Mouse (Mus musculus) retina, postnatal 1 day (tissue): ENCODE measurements at regions not wholly inside any gene's neighbourhood (a gene's known extent, or its start where the extent isn't known, plus 50 kb on each side); places are given as distances from the start of the nearest gene placed in this dataset.
"Not testable (repeated sequence)": the region's sequence is repeated elsewhere in the genome, so short reads cannot be mapped to it uniquely, and the experiment has no call there.

ENCODE experiments used
- DNase-seq: peaks from one replicate; pipeline ENCODE4 v3.0.0-alpha.2; 2012

DNA sequence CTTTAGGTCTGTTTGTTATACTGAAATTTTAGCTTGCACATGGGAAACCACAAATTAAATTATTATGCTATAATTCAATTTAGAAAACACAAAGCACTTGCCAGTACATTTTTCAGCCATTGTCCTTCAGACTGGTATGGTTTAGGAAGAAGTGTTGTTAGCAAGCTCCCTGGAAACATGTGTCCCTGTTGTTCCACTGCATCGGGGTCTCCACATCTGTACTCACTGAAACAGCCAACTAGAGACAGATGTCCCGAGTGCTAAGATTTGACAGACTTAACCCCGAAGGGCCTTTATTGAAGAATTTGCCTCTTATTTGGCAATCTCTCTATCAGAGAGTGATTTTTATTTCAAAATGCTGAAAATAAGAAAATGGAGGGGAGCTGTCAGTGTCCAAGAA lies 362.6 kb downstream of the Rfpl4b start:
- no peak for DNase-seq

DNA sequence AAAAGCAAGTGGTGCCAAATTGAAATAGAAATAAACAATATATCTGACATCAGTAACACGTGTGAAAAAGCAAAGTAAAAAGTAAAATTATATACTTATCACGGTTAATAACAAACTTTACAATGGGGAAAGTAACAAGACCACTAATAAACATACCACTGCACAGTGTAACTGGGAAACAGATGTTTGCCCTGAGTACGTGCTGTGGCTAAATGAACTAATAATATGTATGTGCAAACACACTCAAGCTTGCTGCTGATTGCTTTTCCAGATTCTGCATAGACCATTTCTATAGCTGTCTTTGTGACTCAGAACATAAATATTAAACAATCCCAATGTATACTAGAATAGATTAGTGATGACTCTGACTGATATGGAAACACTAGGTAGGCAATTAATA lies 363.2 kb downstream of the Rfpl4b start:
- no peak for DNase-seq

DNA sequence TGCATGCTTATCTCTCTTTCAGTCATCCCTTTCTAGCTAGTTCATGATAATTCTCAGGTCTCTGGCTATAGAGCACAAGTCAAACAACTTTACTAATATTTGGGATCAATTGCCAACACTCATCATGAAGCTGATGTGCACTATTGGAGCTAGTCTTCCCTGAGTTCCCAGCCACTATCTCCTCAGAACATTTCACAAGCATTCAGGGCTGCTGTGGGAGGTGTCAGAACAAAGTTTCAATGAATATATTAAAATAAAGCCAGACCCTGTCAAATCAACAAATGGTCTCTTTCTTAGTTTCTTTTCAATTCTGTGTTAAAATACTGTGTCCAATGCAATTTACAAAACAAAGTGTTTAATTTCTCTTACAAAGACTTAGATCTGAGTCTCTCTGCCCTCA lies 364.8 kb downstream of the Rfpl4b start:
- no peak for DNase-seq

DNA sequence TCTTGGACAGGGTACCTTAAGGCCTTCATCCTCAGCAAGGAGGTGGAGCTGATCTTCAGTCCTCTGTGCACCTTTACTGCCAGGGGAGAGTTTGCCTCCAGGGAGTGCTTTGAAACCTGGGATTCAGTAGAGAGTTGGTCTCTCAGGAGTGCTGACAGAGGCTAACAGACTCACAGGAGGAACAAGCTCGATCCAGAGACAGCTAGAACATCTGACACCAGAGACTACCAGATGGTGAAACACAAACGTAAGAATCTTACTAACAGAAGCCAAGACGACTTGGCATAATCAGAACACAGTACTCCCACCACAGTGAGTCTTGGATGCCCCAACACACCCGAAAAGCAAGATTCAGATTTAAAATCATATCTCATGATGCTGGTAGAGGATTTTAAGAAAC lies 372.3 kb downstream of the Rfpl4b start:
- no peak for DNase-seq

DNA sequence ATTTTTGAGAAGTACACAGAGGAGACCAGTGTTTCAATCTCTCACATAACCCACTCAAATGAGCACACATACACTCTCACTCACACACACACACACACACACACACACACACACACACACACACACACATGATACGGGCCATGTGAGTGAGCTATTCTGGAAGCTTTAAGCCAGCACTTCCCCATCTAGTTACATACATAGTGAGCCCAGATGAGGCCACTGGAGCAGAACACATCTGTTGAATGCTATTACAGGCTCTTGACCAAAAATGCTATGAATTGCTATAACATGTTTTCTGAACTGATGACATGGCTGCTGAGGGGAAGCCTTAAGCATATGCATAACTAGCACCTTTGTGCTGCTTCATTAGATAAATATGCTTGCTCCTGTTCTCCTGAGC lies 373.9 kb downstream of the Rfpl4b start:
- DNase-seq: no peak

DNA sequence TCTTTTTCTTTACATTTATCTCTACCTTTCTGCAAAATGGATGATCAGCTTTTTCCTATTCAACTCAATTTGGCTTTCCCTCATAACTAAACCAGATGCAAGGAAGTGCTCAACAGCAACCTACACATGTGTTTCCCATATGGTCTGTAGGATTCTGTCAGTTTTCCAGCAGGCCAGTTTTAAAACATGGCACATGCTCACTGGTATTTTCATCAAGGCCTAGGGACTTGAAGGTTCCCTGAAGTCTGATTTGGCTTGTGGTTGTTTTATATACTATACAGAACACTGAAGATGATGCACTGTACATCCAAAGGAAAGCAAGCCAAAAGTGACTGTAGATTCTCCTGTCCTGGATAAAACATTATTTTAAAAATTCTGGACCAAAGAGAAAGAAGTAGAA lies 374.3 kb downstream of the Rfpl4b start:
- DNase-seq: no peak

DNA sequence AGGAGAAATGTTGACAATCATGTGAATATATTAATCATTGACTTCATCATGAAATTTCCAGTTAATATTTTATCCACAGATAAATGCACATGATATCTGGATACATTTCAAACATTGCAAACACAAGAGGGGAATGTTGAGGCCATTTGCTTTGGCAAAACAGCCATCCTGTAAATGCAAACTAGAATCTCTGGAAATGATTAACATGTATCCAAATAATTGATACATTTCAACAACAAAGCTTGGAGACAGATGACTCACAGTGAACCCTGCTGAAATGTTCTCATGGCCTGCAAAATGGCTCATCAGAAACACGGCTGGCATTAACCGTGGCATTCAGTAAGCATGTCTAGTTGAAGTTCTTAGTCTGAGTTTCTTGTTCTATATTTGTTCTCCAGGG lies 382.3 kb downstream of the Rfpl4b start:
- DNase-seq: no peak

DNA sequence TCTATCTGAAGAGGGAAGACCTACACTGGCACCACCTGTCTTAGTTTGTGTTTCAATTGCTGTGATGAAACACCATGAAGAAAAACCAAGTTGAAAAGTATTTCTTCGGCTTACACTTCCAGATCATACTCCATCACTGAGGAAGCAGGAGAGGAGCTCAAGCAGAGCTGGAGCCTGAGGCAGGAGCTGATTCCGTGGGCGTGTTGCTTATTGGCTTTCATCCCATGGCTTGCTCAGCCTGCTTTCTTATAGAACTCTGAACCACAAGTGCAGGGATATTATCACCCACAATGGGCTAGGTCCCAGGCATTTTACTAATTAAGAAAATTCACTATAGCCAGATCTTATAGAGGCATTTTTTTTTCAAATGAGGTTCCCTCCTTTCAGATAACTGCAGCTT lies 384.7 kb downstream of the Rfpl4b start:
- no peak for DNase-seq

DNA sequence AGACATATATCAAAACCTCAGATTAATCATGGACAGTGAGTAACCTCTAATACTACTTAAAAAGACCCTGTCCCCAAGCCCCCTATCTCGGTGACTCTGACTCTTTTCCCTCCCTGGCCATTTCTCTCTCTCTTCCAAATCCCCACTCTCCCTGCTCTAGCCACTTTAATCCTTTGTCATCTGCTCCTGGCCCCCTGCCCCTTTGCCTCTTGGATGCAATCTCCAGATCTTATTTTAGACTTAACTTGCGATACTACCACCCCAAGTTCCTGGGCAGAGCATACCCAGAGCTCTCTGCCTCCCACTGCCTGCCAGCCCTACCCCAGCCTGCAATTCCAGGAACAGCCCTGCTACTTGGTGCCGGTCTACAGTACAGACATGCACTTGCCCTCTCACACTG lies 400.0 kb downstream of the Rfpl4b start:
- no peak for DNase-seq

DNA sequence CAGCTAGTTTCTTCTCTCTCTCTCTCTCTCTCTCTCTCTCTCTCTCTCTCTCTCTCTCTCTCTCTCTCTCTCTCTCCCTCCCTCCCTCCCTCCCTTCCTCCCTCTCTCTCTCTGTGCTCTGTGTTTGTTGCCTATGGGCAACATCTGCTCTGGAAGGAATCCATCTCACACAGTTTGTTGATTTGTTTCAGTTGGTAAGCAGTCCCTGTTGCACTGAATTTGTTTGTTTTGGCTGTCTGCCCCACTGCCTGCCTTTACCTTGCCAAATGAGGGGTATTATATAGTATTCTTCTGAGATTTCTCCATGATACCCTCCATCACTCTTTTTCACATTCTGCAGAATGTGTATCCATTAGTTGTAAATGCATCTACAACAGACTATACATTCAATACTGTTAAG lies 401.8 kb downstream of the Rfpl4b start:
- no peak for DNase-seq

DNA sequence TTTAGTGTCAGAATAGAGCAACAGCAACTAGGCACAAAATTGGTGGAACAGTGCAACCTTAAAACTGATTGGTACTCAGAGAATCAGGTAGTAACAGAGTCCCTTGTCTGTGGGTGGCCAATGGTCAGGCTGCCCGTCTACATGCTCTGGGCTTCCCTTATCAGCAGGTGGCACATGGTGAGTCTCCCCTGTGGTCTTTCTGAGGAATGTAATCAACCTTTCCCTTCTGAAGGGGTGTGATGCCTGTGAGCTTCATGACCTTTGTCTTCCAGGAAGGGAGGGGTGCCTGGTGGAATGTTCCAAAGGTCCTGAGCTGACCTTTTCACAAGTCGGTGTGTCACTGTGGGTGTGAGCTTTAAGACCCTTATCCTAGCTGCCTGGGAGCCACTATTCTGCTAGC lies 438.4 kb downstream of the Rfpl4b start:
- no peak for DNase-seq

DNA sequence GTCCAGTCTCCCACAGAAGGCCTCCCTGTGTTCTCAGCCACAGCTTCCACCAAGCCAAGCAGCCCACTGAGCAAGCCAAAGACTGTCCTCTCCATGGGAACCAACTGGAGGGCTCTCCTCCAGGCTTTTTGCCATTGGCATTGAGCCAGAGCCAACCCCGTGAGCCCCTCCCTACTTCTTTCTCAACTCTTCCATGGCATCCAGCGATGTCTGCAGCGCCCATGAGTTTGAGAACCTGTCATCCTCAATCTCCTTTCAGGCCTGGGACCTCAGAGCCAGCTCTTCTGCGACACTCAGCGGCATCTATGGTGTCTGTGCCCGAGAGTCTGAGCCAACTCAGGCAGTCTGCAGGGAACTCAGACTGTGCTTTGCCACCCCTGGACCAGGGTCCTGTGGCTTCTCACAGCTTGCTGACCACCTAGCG lies 439.7 kb downstream of the Rfpl4b start:
- DNase-seq: peak; percentile 45

DNA sequence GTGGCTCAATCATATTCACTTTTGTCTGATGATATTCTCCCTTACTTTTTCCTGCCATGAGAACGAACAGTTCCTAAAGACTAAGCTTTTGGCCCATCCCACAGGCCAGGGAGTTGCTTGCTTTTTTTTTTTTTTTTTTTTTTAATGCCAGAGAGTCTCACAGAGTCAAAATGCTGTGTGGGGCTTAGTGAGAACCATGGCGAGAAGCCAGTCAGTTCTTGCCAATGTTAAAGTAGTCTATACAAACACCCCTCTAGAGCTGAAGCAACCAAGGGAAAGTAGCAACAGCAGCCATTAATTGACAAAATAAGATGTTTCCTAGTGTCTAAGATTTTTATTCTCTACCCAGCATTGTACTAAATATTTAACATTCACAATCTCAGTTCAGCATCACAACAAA lies 441.2 kb downstream of the Rfpl4b start:
- DNase-seq: no peak

DNA sequence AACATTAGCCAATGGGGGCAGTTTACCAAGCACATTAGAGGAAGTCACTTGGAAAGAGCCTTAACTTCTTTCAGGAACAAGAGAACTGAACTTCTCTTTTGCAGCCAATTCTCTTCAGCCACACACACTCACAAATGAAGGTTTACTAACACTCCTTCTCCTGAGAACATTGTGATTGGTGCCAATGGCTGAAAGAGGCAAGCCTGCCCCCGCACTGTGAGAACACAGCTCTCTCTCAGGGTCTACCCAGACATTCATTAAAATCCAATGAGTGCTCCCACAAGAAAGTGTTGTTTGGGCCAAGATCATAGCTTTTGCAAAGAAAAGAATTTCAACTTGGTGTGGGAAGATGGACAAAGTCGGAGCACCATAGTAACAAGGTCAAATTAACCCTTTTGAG lies 454.8 kb downstream of the Rfpl4b start:
- no peak for DNase-seq

DNA sequence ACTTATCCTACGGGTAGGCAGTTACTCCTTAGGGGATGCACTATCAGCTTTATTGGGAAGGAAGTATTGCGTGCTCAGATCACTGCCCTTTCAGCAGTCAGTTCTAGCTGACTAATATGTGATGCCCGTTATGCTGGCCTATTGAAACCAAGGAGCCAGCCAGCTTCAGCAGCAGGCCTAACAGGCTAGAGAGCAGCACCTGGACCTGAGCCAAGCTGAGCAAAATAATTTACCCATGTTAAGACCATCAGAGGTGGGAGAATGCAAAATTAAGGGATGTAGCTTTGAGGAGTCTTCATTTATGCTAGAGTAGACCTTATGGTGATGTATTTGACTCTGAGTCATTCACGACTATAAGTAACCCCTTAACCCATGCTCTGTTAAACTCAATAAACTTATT lies 456.7 kb downstream of the Rfpl4b start:
- DNase-seq: no peak

DNA sequence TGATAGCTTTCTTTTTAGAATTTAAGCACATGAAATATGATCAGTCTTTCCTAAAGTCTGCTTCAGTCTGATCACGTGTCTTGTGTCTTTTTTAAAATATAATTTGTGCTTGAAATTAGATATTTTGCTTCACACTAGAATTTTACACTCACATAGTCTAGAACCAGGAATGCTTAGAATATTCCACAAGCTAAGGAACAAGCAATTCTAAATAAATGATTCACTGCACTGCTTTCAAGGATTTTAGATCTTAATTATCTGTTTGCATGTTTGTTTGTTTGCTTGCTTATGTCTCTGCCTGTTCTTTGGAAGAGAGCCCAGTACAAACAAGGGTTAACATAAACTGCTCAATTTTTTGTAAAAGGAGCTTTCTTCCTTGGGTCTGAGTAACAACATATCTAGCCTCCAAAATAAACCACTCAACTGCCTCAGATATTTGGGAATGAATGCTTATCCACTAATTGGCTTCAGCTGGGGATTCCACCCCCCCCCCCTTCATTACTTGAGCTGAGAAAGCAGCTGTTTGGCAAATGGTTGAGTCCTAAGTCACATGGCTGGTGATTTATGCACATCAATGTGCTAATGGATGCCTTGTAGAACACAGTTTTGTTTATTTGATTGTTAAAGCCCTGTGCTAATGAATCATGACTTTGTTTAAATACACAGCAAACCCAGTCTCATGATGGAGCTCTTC lies 463.9 kb downstream of the Rfpl4b start:
- peak; percentile 88 for DNase-seq

DNA sequence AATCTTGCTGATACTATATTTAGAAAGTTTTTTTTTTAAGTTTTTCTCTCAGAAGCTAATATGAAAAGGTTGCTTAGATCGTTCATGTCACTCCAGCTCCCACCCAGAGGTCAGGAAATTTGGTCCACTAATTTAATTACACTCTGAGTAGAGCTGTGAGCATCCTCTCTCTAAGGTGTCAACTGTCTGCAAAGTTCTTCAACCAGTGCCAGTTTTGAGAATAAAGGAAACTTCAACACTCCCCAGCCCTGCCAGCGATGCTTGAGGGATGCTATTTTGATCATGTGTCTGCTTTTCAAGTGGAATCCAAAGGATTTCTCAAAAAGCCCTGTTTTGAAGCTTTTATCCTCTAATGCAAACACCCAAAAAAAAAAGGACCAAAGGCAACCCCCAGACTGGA lies 467.6 kb downstream of the Rfpl4b start:
- DNase-seq: no peak

DNA sequence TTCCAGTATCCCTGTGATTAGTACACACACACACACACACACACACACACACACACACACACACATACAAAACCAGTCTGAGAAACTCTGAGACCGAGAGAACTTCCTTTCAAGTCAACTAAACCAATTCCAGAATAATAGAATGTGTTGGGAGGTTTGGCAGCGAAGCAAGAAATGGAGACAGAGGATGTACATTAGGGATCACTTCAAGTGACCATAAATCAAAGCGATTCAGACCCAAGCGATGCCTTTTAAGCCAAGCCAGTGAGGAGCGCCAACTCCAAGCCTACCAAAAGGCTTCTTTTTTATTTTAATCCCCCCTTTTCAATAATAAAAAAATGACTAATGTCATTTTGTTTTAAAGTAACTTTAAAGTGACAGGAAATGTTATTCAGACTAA lies 468.1 kb downstream of the Rfpl4b start:
- no peak for DNase-seq

DNA sequence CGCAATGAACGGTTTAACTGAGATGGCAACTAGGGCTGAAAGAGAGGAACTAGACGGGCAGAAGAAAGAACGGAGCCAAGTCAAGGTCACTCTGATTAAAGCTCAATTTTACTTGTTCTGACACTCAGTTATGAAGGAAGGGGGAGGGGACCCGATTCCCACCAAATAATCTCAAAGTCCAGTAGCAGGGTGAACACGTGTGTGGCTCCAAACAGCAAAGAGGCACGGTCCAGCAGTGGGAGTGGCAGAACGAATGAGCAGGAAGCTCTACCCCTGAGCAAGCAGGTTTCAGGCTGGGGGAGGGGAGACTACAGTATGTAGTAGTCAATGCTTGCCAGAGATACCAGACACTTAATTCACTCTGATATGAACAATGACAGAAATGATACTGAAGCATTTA lies 474.6 kb downstream of the Rfpl4b start:
- not testable (repeated sequence) for DNase-seq

DNA sequence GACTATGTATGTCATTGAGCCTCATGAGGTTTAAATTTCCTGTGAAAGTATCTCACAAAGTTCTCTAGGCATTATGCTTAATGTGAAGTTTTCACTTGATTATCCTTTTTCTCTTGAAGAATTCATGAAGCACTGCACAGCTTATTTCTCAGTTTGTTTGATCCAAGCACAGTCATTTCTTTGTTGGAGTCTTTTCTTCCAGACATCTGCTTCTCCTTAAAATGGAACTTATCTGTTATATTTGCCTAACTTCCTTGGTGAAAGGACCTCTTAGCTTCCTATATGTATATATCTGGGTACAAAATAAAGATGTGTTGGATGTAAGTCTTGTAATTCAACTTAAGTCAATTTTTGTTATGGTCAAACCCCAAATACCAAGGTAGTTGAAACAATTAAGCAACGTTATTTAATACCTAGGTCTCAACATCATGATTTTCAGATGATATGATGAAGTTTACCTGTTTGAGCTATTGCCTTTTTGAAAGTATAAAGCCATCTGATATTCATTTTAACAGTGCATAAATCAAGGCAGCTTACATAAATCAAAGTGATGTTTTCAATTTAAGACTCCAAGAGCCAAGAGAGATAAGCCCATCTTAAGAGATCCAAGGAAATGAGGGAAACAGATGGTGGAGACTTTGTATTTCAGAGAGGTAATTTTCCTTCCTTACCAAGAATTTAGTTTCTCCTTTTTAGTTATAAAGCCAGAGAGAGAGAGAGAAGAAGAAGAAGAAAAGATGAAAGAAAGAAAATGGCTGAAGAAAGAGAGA lies 481.0 kb downstream of the Rfpl4b start:
- DNase-seq: no peak

DNA sequence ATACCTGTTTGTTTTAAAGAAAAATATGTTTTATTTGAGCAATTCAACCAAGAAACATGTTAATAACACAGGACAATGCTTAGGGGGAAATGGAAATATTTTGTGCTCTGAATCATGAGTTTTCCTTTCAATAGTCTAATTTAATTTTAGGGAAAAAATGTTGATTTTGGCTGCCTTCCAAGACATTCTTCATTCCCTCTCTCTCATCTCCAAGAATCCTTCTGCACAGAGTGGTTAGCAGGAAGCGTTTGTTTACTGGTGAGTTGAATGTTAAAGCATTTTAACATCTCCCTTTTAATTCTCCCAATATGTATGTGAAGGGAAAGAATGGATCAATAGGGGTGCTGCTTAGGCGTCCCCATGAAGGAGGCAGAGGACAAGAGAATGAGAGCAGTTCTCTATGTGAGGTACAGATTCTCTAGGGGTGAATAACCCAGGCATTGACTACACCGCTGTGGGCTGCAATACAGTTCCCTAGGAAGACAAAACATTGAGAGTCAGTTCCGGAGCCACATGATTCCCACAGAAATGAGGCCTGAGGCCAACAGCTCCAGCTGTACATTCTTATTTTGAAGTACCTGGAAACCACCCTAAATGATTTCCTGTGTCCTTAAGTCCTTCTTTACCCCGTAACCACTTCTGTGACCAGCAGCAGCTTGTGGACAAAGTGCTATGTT lies 512.7 kb downstream of the Rfpl4b start:
- no peak for DNase-seq

DNA sequence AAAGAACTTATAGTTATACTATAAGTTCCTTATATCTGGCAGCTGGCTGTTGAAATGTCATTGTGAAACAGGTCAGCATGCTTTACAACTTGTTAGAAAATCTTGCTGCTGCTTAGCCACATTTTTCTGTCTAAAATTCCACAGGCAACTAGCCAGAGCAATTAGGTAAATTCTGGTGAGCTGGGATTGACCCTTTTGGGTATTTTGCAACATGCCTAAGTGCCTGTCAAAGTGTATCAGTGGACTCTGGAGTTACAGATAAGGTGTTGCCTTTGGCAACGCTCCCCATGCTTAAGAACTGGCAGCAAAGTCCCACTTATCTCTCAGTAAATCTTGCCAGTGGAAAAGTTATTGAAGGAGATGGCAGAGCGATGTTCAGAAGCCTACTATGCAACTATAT lies 525.9 kb downstream of the Rfpl4b start:
- DNase-seq: peak; percentile 22

DNA sequence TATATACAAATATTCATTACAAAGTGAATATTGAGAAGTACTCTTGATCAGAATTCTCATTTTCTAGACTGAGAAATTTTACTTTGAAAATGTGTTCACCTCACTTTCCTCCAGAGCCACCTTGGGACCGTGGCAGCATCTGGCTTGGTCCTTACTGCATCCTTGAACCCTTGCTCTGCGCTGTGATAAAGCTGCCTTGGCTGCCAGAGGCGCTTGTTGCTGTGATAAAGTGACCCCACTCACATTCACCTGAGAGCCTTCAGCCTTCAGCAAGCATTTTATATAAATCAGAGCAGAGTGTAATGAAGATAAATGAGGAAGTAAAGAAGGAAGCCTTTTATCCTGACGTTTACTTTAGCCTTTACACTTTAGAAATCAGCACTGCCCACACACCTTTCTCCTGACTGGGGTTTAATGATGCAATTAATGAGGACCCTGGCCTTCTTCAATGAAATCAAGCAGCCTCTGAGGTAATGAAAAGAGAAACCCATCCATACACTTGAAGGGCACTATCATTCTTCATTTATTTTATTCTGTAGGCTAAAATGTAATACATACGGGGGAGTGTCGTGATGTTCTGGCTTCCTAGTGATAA lies 532.8 kb downstream of the Rfpl4b start:
- DNase-seq: no peak

DNA sequence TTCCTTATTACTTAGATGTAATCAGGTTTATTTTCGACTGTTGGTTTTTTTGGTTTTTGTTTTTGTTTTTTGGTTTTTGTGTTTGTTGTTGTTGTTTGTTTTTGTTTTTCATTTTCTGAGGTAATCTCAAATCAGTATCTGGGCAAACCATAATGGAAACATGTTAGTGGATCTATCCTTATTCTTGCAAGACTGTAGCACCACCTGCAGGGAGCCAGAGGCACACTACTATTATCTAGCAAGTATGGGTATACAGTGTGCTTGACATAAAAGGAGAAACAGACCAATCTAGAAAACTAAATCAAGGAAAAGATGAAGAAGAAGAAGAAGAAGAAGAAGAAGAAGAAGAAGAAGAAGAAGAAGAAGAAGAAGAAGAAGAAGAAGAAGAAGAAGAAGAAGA lies 552.4 kb downstream of the Rfpl4b start:
- DNase-seq: peak; percentile 5
